Mouse (Mus musculus) CH12.LX (cell line): ENCODE data around the gene Bst2.

Source experiments
- CTCF ChIP-seq, 2 experiments: IDR thresholded peaks in 1 of 2; conservative IDR thresholded peaks in 1 of 2; 2 replicates each; pipeline ENCODE4 v1.5.1; 2011 to 2012; ENCODE audit warnings: low read depth in 2 of 2, low read length in 2 of 2, improper control_type of control experiment in 1 of 2, inconsistent platforms in 1 of 2, mild to moderate bottlenecking in 1 of 2, moderate library complexity in 1 of 2
- E2F4 ChIP-seq: IDR thresholded peaks from 2 replicates; pipeline ENCODE4 v1.6.1; 2011; ENCODE audit warnings: low read depth, low read length, improper control_type of control experiment; ENCODE audit not compliant: insufficient replicate concordance
- EP300 ChIP-seq: IDR thresholded peaks from 2 replicates; pipeline ENCODE4 v1.6.1; 2011; ENCODE audit warnings: low read length, improper control_type of control experiment
- HCFC1 ChIP-seq: IDR thresholded peaks from 2 replicates; pipeline ENCODE4 v1.6.1; 2012; ENCODE audit warnings: low read depth, mild to moderate bottlenecking, inconsistent platforms, low read length, improper control_type of control experiment
- KAT2A ChIP-seq: IDR thresholded peaks from 2 replicates; pipeline ENCODE4 v1.6.1; 2012; ENCODE audit warnings: low read length, improper control_type of control experiment, inconsistent platforms; ENCODE audit not compliant: insufficient replicate concordance
- POLR2A ChIP-seq: IDR thresholded peaks from 2 replicates; pipeline ENCODE4 v1.6.1; 2011; ENCODE audit warnings: low read depth, mild to moderate bottlenecking, improper control_type of control experiment, low read length
- SMC3 ChIP-seq: IDR thresholded peaks from 2 replicates; pipeline ENCODE4 v1.6.1; 2011; ENCODE audit warnings: low read depth, low read length, improper control_type of control experiment
- ZMIZ1 ChIP-seq: IDR thresholded peaks from 2 replicates; pipeline ENCODE4 v1.6.1; 2012; ENCODE audit warnings: low read depth, mild to moderate bottlenecking, inconsistent platforms, low read length, improper control_type of control experiment
- ZNF384 ChIP-seq: IDR thresholded peaks from 2 replicates; pipeline ENCODE4 v1.6.1; 2012; ENCODE audit warnings: low read depth, low read length, improper control_type of control experiment, inconsistent platforms

DNA sequence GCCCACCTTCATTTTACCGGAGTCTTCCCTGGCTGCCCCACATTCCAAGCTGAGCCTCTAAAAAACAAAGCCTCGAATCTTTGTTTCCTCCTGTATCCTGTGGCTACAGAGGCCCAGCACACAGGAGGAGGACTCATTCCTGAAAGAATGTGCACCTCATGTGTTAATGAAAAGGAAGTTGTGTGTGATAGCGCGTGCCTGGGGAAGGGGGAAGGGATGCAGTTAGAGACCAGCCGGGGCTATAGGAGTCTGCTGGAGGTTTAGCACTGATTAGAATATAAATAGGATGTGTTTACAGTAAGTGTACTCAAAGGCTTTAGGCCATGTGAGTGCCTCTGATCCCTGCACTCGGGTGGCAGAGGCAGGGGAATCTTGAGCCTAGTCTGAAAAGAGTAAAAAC lies 11.0 kb downstream of the Bst2 start:
- TF ChIP-seq EP300 (no peak), KAT2A (no peak), E2F4 (no peak), ZMIZ1 (no peak), CTCF (conservative IDR thresholded peaks at IDR 0.05 in 1 of 2, IDR thresholded peaks at IDR 0.05 in 1 of 2; ENCODE audit: low read depth in 2 of 2, low read length in 2 of 2) (no peak), ZNF384 (no peak), HCFC1 (no peak), SMC3 (no peak), POLR2A (no peak)
